Mouse (Mus musculus) adipocyte (in vitro differentiated cells): ENCODE measurements around the gene Cdhr5.
A peak's percentile ranks its signal among the peaks of the same experiment; 100 is the strongest.

ENCODE experiments used
- DNase-seq: peaks from one replicate; pipeline ENCODE4 v3.0.0-alpha.2; 2016; ENCODE audit warnings: low spot score

Cdhr5 gene

GRCm38 (mm10) chr7:141276546-141276945 is at the start of gene Cdhr5:
Cdhr5 (minus strand) TSS chr7:141276786.
- DNase-seq = no peak

- no peak for DNase-seq
Measured at GRCm38 (mm10) chr7:141324686-141325085, 48.1 kb upstream of the Cdhr5 start.

- DNase-seq = no peak
Measured at GRCm38 (mm10) chr7:141319446-141319845, 42.9 kb upstream of the Cdhr5 start.

- DNase-seq = no peak
Measured at GRCm38 (mm10) chr7:141317619-141318132, 41.1 kb upstream of the Cdhr5 start.

GRCm38 (mm10) chr7:141315974-141316373 is 39.4 kb upstream of the Cdhr5 start:
- peak; percentile 16 for DNase-seq

GRCm38 (mm10) chr7:141315076-141315475 is 38.5 kb upstream of the Cdhr5 start:
- no peak for DNase-seq

- no peak for DNase-seq
Measured at GRCm38 (mm10) chr7:141314416-141314815, 37.8 kb upstream of the Cdhr5 start.

GRCm38 (mm10) chr7:141304537-141304936 is 28.0 kb upstream of the Cdhr5 start:
- DNase-seq = no peak

GRCm38 (mm10) chr7:141302702-141303268 is 26.2 kb upstream of the Cdhr5 start:
- no peak for DNase-seq

GRCm38 (mm10) chr7:141301386-141301785 is 24.8 kb upstream of the Cdhr5 start:
- no peak for DNase-seq

GRCm38 (mm10) chr7:141299175-141299574 is 22.6 kb upstream of the Cdhr5 start:
- DNase-seq = no peak

GRCm38 (mm10) chr7:141297926-141298650 is 21.5 kb upstream of the Cdhr5 start:
- no peak for DNase-seq

- DNase-seq = no peak
Measured at GRCm38 (mm10) chr7:141294479-141294878, 17.9 kb upstream of the Cdhr5 start.

- no peak for DNase-seq
Measured at GRCm38 (mm10) chr7:141293852-141294471, 17.4 kb upstream of the Cdhr5 start.

GRCm38 (mm10) chr7:141292583-141293388 is 16.2 kb upstream of the Cdhr5 start:
- no peak for DNase-seq

GRCm38 (mm10) chr7:141291921-141292582 is 15.5 kb upstream of the Cdhr5 start, which contains the start of gene Drd4:
Drd4 (plus strand) TSS chr7:141292006.
- DNase-seq = no peak

- DNase-seq = no peak
Measured at GRCm38 (mm10) chr7:141288042-141288441, 11.5 kb upstream of the Cdhr5 start.

- no peak for DNase-seq
Measured at GRCm38 (mm10) chr7:141282756-141283155, 6.2 kb upstream of the Cdhr5 start.

- no peak for DNase-seq
Measured at GRCm38 (mm10) chr7:141281442-141281841, 4.9 kb upstream of the Cdhr5 start.

- DNase-seq = no peak
Measured at GRCm38 (mm10) chr7:141278766-141279590, 2.4 kb upstream of the Cdhr5 start, which contains the start of gene Sct. Sct (minus strand) TSS chr7:141279133.
